Mouse (Mus musculus): ENCODE results near the gene Lrrc28.
"Not testable (repeated sequence)": the region's sequence is repeated elsewhere in the genome, so short reads cannot be mapped to it uniquely, and the experiment has no call there.

Lrrc28 gene

GRCm38 (mm10) chr7:67528821-67529221 is 116.2 kb downstream of the Lrrc28 start:
- no peak for DNase-seq (ENCODE audit: low spot score)

GRCm38 (mm10) chr7:67528063-67528811 is 116.8 kb downstream of the Lrrc28 start:
- DNase-seq (ENCODE audit: low spot score): no peak

GRCm38 (mm10) chr7:67525886-67526580 is 119.0 kb downstream of the Lrrc28 start:
- DNase-seq (ENCODE audit: low spot score): no peak

DNA sequence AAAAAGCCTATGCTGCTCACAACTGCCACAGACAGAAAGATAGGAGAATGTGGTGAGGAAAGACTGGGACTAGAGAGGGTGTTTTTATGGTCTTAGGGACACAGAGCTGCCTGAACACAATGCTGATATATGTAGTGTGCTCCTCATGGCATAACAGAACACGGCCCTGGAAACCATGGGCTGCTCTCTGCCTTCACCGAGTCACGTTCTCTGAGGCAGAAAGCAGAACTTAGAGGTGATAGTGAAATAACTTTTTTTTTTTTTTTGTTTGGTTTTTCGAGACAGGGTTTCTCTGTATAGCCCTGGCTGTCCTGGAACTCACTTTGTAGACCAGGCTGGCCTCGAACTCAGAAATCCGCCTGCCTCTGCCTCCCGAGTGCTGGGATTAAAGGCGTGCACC is 121.0 kb downstream of the Lrrc28 start:
- not testable (repeated sequence) for DNase-seq (ENCODE audit: low spot score)

- no peak for DNase-seq (ENCODE audit: low spot score)
These were observed 121.7 kb downstream of the Lrrc28 start for GRCm38 (mm10) chr7:67523400-67523799.

- DNase-seq (ENCODE audit: low spot score): not testable (repeated sequence)
These were observed 123.3 kb downstream of the Lrrc28 start for GRCm38 (mm10) chr7:67521731-67522130.

- DNase-seq (ENCODE audit: low spot score): no peak
These were observed 124.1 kb downstream of the Lrrc28 start for GRCm38 (mm10) chr7:67520959-67521358.

GRCm38 (mm10) chr7:67520001-67520400 is 125.1 kb downstream of the Lrrc28 start:
- DNase-seq (ENCODE audit: low spot score): no peak

- DNase-seq (ENCODE audit: low spot score): no peak
These were observed 129.4 kb downstream of the Lrrc28 start for GRCm38 (mm10) chr7:67515621-67516020.

- no peak for DNase-seq (ENCODE audit: low spot score)
These were observed 130.2 kb downstream of the Lrrc28 start for GRCm38 (mm10) chr7:67514893-67515292.

- no peak for DNase-seq (ENCODE audit: low spot score)
These were observed 130.7 kb downstream of the Lrrc28 start for GRCm38 (mm10) chr7:67514380-67514779.

GRCm38 (mm10) chr7:67513656-67514055 is 131.4 kb downstream of the Lrrc28 start:
- DNase-seq (ENCODE audit: low spot score): no peak

- no peak for DNase-seq (ENCODE audit: low spot score)
These were observed 133.5 kb downstream of the Lrrc28 start for GRCm38 (mm10) chr7:67511606-67512005.

DNA sequence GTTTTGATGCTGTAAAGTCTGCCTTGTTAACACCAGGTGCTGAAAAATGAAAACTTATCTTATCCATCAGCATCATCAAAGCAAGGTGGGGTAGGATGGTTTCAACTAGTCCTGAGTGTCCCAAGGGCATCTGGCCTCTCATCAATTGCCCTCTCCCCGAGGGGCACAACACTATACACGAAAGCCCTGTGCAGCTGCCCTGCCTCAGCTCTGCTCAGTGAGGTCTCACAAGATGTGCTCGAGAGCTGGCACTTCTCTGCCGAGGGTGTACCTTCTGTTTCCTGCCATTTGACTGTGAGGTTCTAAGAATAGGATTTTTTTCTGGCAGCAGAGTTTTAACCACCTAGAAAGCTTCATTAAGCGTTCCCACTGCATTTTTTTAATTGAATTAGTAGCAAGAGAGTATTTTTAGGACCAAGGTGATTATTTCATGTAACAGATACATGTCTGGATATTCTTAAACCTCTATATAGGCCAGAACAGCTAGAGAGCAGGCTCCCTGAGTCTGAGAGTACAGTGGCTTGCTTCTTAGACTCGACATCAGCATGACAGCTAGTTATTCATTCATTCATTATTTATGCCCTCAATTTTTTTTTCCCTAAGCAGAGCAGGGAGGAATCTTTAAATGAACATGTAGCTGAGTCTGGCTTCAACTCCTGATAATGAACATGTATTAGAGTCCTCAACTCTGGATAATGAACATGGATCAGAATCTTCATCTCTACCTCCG is 141.6 kb downstream of the Lrrc28 start:
- no peak for DNase-seq (ENCODE audit: low spot score)

- no peak for DNase-seq (ENCODE audit: low spot score)
These were observed 142.4 kb downstream of the Lrrc28 start for GRCm38 (mm10) chr7:67502631-67503030.

DNA sequence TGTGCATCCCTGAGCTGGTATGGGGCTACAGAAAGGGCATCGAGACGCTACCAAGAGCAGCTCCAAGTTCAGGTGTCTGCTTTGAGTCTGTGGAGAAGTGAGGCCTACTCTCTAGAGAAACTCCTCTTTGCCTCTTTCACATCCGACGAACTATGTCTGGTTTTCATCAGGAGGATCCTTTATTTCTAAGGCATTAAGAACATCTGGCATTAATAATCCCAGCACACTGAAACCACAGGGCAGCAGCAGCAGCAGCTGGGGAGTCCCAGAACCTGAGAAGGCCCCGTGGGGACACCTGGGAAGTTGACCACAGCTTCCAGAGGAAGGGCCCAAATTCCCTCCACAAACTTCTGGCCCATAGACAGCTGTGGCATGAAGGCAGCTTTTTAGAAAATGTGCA is 144.2 kb downstream of the Lrrc28 start:
- DNase-seq (ENCODE audit: low spot score): no peak

- DNase-seq (ENCODE audit: low spot score): no peak
These were observed 144.8 kb downstream of the Lrrc28 start for GRCm38 (mm10) chr7:67500076-67500828.

DNA sequence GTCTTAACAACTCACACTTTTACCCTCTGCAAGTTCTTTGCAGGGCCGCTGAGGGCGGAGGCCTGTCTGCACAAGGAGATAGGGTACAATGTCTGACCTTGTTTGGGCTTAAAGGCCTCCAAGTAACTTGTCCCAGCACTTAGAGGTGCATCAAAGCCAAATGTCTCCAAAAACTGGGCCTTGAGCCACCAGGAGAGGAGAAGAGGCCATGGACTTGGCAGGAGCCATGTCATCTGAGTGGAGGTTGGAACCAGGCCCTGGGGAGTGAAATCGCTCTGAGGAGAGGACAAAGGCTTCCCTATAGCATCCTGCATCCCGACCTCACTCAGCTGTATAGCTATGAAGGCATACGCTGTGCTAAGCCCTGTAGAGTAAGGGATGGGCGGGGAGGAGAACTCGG is 145.6 kb downstream of the Lrrc28 start:
- DNase-seq (ENCODE audit: low spot score): no peak

- DNase-seq (ENCODE audit: low spot score): no peak
These were observed 151.0 kb downstream of the Lrrc28 start for GRCm38 (mm10) chr7:67493795-67494687.

DNA sequence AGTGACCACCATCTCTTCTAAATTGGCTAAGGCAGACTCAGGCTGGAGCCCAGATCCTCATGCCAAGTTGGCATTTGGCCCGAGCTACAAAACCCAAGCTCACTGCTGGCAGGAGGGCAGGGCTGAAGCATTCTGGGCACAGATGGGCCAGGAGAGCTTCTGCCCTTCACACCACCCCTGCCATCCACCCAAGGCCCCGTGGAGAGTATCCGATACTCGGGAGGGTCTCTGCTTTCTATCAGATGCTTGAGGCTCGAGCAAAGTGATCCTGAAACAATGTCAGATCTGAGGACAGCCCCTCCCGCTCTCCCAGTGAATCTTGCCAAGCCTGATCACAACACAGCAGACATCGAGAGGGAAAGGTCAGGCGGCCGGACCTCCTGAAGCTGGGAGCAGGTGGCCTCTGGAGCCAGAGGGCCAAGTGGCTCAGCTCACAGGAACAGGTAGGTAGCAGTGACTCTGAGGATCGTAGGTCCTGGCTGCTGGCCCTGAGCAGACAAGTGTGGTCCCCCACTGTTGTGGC is 157.1 kb downstream of the Lrrc28 start:
- DNase-seq (ENCODE audit: low spot score): no peak
